Mouse (Mus musculus) CH12.LX (cell line): ENCODE measurements around the gene 9230113P08Rik. TPM values are rescaled to one million over a fixed set of nuclear protein-coding genes. Genes with fewer than 3 reads are reported as not detected.

Source experiments
- DNase-seq: peaks from one replicate; pipeline ENCODE4 v3.0.0-alpha.2; 2013; ENCODE audit errors: extremely low read depth
- H3K27ac ChIP-seq: 2 replicates; pipeline ENCODE4 v1.5.1; 2012; ENCODE audit warnings: low read depth, mild to moderate bottlenecking, control low read depth, moderate library complexity; ENCODE audit not compliant: insufficient read depth
- H3K27me3 ChIP-seq: replicated peaks from 2 replicates; pipeline ENCODE3; 2012; ENCODE audit warnings: inconsistent platforms
- H3K36me3 ChIP-seq, 2 experiments: replicated peaks in 1 of 2; 2 replicates each; pipeline versions ENCODE3 to v1.6.1; 2012; ENCODE audit warnings: inconsistent platforms in 1 of 2, low read length in 1 of 2, mild to moderate bottlenecking in 1 of 2, mixed read lengths in 1 of 2, moderate library complexity in 1 of 2; ENCODE audit not compliant: control insufficient read depth in 1 of 2, insufficient read depth in 1 of 2
- H3K4me1 ChIP-seq, 2 experiments: 2 replicates each; pipeline ENCODE4 v1.6.1; 2012; ENCODE audit warnings: inconsistent platforms in 1 of 2, moderate library complexity in 1 of 2; ENCODE audit not compliant: insufficient read depth in 2 of 2, control insufficient read depth in 1 of 2
- H3K4me2 ChIP-seq: 2 replicates; pipeline ENCODE4 v1.6.1; 2012; ENCODE audit warnings: low read depth, mild to moderate bottlenecking, control low read depth; ENCODE audit not compliant: poor library complexity, insufficient read depth, severe bottlenecking
- H3K4me3 ChIP-seq, 3 experiments: fragments of 150-350 bp in 1 of 3; sonication (generic) in 1 of 3; replicated peaks in 1 of 3; 2 replicates each; pipeline versions ENCODE3 to v1.5.1; 2011 to 2012; ENCODE audit warnings: low read depth in 2 of 3, low read length in 2 of 3, mild to moderate bottlenecking in 2 of 3, moderate library complexity in 2 of 3, control low read depth in 1 of 3, improper control_type of control experiment in 1 of 3, inconsistent platforms in 1 of 3, mixed read lengths in 1 of 3; ENCODE audit not compliant: poor library complexity in 1 of 3
- H3K79me2 ChIP-seq: replicated peaks from 2 replicates; pipeline ENCODE4 v1.6.1; 2012; ENCODE audit warnings: mild to moderate bottlenecking, moderate library complexity; ENCODE audit not compliant: control insufficient read depth, poor library complexity, insufficient read depth, severe bottlenecking; ENCODE audit errors: extremely low read depth
- H3K9ac ChIP-seq: 2 replicates; pipeline ENCODE4 v1.6.1; 2012; ENCODE audit warnings: low read depth, mild to moderate bottlenecking, control low read depth, moderate library complexity; ENCODE audit not compliant: insufficient read depth
- H3K9me3 ChIP-seq: replicated peaks from 2 replicates; pipeline ENCODE3; 2012; ENCODE audit warnings: low read length, inconsistent platforms, mixed read lengths
- CHD2 ChIP-seq: IDR thresholded peaks from 2 replicates; pipeline ENCODE4 v1.6.1; 2011; ENCODE audit warnings: low read length, improper control_type of control experiment
- E2F4 ChIP-seq: IDR thresholded peaks from 2 replicates; pipeline ENCODE4 v1.6.1; 2011; ENCODE audit warnings: low read depth, low read length, improper control_type of control experiment; ENCODE audit not compliant: insufficient replicate concordance
- GABPA ChIP-seq: IDR thresholded peaks from 2 replicates; pipeline ENCODE4 v1.6.1; 2012; ENCODE audit warnings: low read depth, low read length, improper control_type of control experiment, inconsistent platforms; ENCODE audit not compliant: insufficient replicate concordance
- IRF4 ChIP-seq: IDR thresholded peaks from 2 replicates; pipeline ENCODE4 v1.6.1; 2014; ENCODE audit warnings: low read depth, mild to moderate bottlenecking, inconsistent platforms, low read length, improper control_type of control experiment
- JUND ChIP-seq: conservative IDR thresholded peaks from 2 replicates; pipeline ENCODE4 v1.6.1; 2011; ENCODE audit warnings: low read depth, low read length, improper control_type of control experiment
- MYC ChIP-seq: IDR thresholded peaks from 2 replicates; pipeline ENCODE4 v1.6.1; 2011; ENCODE audit warnings: low read depth, mild to moderate bottlenecking, improper control_type of control experiment, low read length
- TBP ChIP-seq: conservative IDR thresholded peaks from 2 replicates; pipeline ENCODE4 v1.6.1; 2011; ENCODE audit warnings: low read depth, low read length, improper control_type of control experiment
- UBTF ChIP-seq: IDR thresholded peaks from 2 replicates; pipeline ENCODE4 v1.6.1; 2012; ENCODE audit warnings: low read depth, mild to moderate bottlenecking, inconsistent platforms, low read length, improper control_type of control experiment, moderate library complexity
- ZC3H11A ChIP-seq: IDR thresholded peaks from 2 replicates; pipeline ENCODE4 v1.6.1; 2012; ENCODE audit warnings: low read depth, mild to moderate bottlenecking, inconsistent platforms, low read length, improper control_type of control experiment
- ZNF384 ChIP-seq: IDR thresholded peaks from 2 replicates; pipeline ENCODE4 v1.6.1; 2012; ENCODE audit warnings: low read depth, low read length, improper control_type of control experiment, inconsistent platforms
- dilution Hi-C: fragments of 300-500 bp; cut with MboI; formaldehyde crosslinking; loops from 2 replicates; pipeline ENCODE4 v1.14.3; 2020; ENCODE audit warnings: low sequenced_read_pairs; ENCODE audit not compliant: extremely low pct_unique_long_range_greater_than_20kb, extremely low pct_ligation_motif_present
- in situ Hi-C: fragments of 300-500 bp; cut with MboI; formaldehyde crosslinking; loops from 3 replicates; pipeline ENCODE4 v1.14.3; 2019; ENCODE audit warnings: low sequenced_read_pairs, low pct_ligation_motif_present, low pct_unique_long_range_greater_than_20kb, mixed read lengths
- polyA plus RNA-seq: library from polyadenylated mRNA; unstranded; fragments of >175 nt; gene quantifications from 2 replicates; pipeline ENCODE4 v1.2.1, GENCODE M21; 2012; ENCODE audit warnings: low read depth; ENCODE audit not compliant: insufficient read length
- total RNA-seq, 2 experiments: library from RNA; depleted of rRNA; stranded (reverse); fragments of 300-350 nt in 1 of 2; fragments of >200 nt in 1 of 2; gene quantifications; 2 replicates each; pipeline ENCODE4 v1.2.3; 2012 to 2014

The 9230113P08Rik gene
- total and polyA plus RNA-seq, 3 experiments = not detected

- Histone ChIP-seq H3K9me3 (no peaks in the 10 kb centered on the region), H3K4me3 (no peak overlapping the region), H3K27me3 (peaks cover 4% of the 10 kb centered on the region), H3K4me1 (no peaks in the 10 kb centered on the region), H3K27ac (no peak overlapping the region), H3K4me2 (no peak overlapping the region), H3K36me3 (no peaks in the 10 kb centered on the region), H3K9ac (no peak overlapping the region), H3K79me2 (no peaks in the 10 kb centered on the region)
- TF ChIP-seq E2F4 = no peak
- TF ChIP-seq MYC = no peak
- no peak for TF ChIP-seq TBP
- TF ChIP-seq UBTF = no peak
- TF ChIP-seq ZNF384 = no peak
- TF ChIP-seq ZC3H11A = no peak
- TF ChIP-seq GABPA = no peak
- no peak for TF ChIP-seq IRF4
- no peak for TF ChIP-seq JUND
- TF ChIP-seq CHD2 = no peak
- DNase-seq = no peak
- in situ Hi-C loops = no loop called here
- dilution Hi-C loops = no loop called here
Observed at GRCm38 (mm10) chr9:35930817-35931216, 22.6 kb downstream of the 9230113P08Rik start.

Other genes with a start within 250 kb of the 9230113P08Rik start
- not detected in 2 replicates for gene Pate1, start 221.0 kb upstream of the 9230113P08Rik start, total RNA-seq (2012; rRNA removed)
- gene Pate1, start 221.0 kb upstream of the 9230113P08Rik start, total RNA-seq (2014; rRNA removed) = not detected in 2 replicates
- gene Pate1, start 221.0 kb upstream of the 9230113P08Rik start, polyA plus RNA-seq = not detected in 2 replicates
- not detected in 2 replicates for gene Gm17677, start 167.4 kb upstream of the 9230113P08Rik start, total RNA-seq (2012; rRNA removed)
- gene Gm17677, start 167.4 kb upstream of the 9230113P08Rik start, total RNA-seq (2014; rRNA removed) = not detected in 2 replicates
- gene Gm17677, start 167.4 kb upstream of the 9230113P08Rik start, polyA plus RNA-seq = not detected in 2 replicates
- not detected in 2 replicates for gene Gm17727, start 130.3 kb upstream of the 9230113P08Rik start, total RNA-seq (2012; rRNA removed)
- not detected in 2 replicates for gene Gm17727, start 130.3 kb upstream of the 9230113P08Rik start, total RNA-seq (2014; rRNA removed)
- gene Gm17727, start 130.3 kb upstream of the 9230113P08Rik start, polyA plus RNA-seq = not detected in 2 replicates
- gene Gm27235, start 118.3 kb upstream of the 9230113P08Rik start, total RNA-seq (2012; rRNA removed) = not detected in 2 replicates
- not detected in 2 replicates for gene Gm27235, start 118.3 kb upstream of the 9230113P08Rik start, total RNA-seq (2014; rRNA removed)
- not detected in 2 replicates for gene Gm27235, start 118.3 kb upstream of the 9230113P08Rik start, polyA plus RNA-seq
- not detected in 2 replicates for gene D730048I06Rik, start 118.3 kb upstream of the 9230113P08Rik start, total RNA-seq (2012; rRNA removed)
- gene D730048I06Rik, start 118.3 kb upstream of the 9230113P08Rik start, total RNA-seq (2014; rRNA removed) = not detected in 2 replicates
- not detected in 2 replicates for gene D730048I06Rik, start 118.3 kb upstream of the 9230113P08Rik start, polyA plus RNA-seq
- not detected in 2 replicates for gene 9230110F15Rik, start 64.3 kb upstream of the 9230113P08Rik start, total RNA-seq (2012; rRNA removed)
- gene 9230110F15Rik, start 64.3 kb upstream of the 9230113P08Rik start, total RNA-seq (2014; rRNA removed) = not detected in 2 replicates
- not detected in 2 replicates for gene 9230110F15Rik, start 64.3 kb upstream of the 9230113P08Rik start, polyA plus RNA-seq
- not detected in 2 replicates for gene Gm5916, start 220.4 kb downstream of the 9230113P08Rik start, total RNA-seq (2012; rRNA removed)
- not detected in 2 replicates for gene Gm5916, start 220.4 kb downstream of the 9230113P08Rik start, total RNA-seq (2014; rRNA removed)
- gene Gm5916, start 220.4 kb downstream of the 9230113P08Rik start, polyA plus RNA-seq = not detected in 2 replicates